Mouse (Mus musculus) testis, postnatal 14 days (tissue): Measurements from ENCODE around the gene Olfr1141.

Experiments
- DNase-seq: peaks from one replicate; pipeline ENCODE4 v3.0.0; 2021; ENCODE audit warnings: low spot score

Gene Olfr1141

DNA sequence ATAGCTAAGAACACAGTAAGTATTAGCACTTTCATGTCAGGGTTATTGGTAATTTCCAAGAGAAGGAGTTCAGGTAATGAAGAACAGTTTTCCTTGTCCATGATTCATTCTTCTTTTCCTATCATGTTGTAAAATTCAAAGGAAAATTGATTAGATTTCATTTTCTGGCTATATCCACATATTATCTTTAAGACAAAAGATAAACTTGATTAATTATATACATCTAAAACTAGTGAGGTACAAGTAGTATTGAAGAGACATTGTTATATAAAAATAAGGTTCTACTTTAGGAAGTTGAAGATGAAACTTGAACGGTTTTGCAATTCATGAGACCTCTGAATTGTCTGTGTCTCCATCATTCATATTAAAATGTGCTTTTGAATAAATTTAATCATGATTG is at the start of gene Olfr1141:
Gene Olfr1141 (minus strand): TSS at position 101 of the 400 bp plus-strand sequence.
- DNase-seq, result no peak

DNA sequence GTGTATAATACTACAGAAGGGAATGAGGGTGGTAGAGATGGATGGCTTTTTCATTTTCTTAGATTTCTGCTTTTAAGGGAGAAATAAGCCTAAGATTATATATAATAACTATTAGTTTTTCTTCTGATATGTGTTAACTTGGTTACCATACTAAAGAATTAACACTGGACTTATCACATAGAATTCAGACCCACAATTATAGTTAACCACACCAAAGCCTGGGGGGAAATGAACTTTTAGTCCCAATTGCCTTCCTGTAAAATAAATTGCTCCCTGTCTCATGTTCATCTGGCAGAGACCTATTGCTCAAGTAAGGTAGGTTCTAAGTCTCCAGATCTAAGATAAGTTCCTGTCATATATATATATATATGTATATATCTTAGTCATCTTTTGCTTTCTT is 46.5 kb upstream of the Olfr1141 start, which contains the start of gene Olfr1143:
Gene Olfr1143 (plus strand): TSS at position 301 of the 400 bp plus-strand sequence.
- no peak for DNase-seq

GRCm38 (mm10) chr2:87779183-87779582 is 25.4 kb upstream of the Olfr1141 start, which contains the start of gene Olfr152:
Gene Olfr152, plus strand, starts transcription at chr2:87779483.
- no peak for DNase-seq

DNA sequence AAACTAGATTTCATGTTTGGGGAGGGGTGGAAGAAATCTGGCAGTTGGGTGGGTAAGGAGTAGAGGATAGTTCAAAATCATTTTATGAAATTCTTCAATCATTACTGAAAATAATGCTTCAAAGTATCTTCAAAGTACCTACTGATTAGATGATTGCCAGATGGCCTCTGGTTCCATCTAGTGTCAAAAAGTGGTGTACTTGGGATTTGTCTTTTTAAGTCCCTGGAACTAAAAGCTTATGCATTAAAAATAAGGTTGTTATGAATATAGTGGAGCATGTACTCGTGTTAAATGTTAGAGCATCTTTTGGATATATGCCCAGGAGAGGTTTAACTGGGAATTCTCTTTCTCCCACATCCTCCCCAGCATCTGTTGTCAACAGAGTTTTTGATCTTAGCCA is 22.4 kb upstream of the Olfr1141 start:
- DNase-seq, result no peak

DNA sequence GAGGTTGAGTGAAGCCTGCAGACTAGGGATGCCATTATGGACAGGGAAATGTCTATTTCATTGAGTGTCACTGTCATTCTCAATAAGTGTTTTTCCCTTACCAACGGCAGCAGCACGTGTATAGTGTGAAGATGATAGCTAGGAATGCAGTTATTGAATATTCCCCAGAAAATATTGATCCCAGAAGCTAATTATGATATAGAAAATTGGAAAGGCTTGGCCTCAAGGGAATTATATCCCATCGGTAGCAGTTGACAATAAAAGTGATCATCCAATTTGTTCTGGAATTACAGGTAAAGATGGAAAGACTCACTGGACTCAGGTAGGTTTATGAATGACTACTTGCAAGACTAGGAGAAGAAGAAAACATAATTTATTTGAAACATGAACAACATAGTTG is 10.3 kb downstream of the Olfr1141 start, which contains the start of gene Olfr1140:
Gene Olfr1140 (plus strand): TSS at position 301 of the 400 bp plus-strand sequence.
- no peak for DNase-seq

- DNase-seq, result no peak
These were observed 13.9 kb downstream of the Olfr1141 start, which contains the start of gene Olfr1138 for GRCm38 (mm10) chr2:87739878-87740277. Gene Olfr1138, minus strand, starts transcription at chr2:87739978.

DNA sequence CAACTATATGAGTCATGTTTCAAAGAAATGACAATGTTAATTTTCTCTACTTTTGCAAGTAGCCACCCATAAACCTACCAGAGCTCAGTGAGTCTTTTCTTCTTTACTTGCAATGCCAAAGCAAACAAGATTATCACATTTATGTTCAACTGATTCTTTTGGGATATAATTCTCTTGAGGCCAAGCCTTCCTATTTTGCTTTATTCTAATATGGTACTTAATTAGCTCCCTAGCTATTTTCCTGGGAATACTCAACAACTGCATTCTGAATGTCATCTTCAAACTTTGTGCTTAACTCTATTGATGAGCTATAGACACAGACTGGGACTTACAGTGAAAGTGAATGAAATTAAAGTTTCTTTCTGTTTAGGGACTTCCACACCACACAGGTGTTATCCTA is 40.7 kb downstream of the Olfr1141 start, which contains the start of gene Olfr1137:
Gene Olfr1137 (minus strand): TSS at position 101 of the 400 bp plus-strand sequence.
- DNase-seq, result no peak
